Mouse (Mus musculus) T-helper 17 cell (primary cell): ENCODE measurements around the gene Hpcal1.

Experiments used
- in situ Hi-C, 2 experiments: fragments of 300-600 bp; cut with MboI, MseI; formaldehyde crosslinking; loops; 1 replicate in 1 of 2; 2 replicates in 1 of 2; pipeline ENCODE4 v1.15.1; 2025; ENCODE audit warnings: high pct_unique_total_duplicates in 2 of 2

The Hpcal1 gene

DNA sequence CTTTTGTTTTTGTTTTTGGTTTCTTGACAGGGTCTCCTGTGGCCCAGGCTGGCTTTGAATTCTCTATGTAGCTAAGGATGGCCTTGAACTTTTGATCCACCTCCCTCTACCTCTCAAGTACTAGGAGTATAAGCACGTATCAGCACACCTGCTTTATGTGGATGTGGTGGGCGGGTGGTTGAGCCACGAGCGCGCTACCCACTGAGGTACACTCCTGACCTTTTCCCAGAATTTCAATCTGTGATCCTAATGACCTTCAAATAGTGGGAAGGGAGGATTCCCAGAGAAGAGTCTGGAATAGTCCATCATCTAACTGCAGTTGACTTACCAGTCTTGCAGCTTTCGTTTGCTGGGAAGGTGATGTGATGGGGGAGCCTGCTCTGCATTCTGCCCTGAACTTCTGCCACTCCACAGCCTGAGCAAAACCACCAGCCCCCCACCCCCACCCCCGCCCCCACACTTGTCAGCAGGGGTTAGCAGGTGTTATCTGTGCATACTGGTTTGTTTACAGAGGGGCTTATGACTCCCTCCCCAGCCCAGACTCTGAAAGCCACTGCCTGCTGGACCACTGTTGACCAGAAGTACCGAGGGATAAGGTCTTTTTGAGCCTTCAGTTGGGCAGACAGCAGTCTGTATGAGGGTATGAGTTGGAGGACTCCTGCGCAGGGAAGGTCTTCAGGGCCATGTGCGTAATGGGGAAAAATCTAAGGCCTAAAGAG, 46.4 kb downstream of the Hpcal1 start:
- in situ Hi-C loops: loop anchor here in 1 of 2 experiments (5.0 kb wide), 1 partner anchor 45 kb away; the partner anchor contains the start of gene Hpcal1

- in situ Hi-C loops: loop anchor here in 1 of 2 experiments (5.0 kb wide), 1 partner anchor 46 kb away; the partner anchor contains the start of gene Hpcal1
Measured at GRCm38 (mm10) chr12:17737808-17738207, 47.2 kb downstream of the Hpcal1 start.

- in situ Hi-C loops: loop anchor here in 1 of 2 experiments (5.0 kb wide), 1 partner anchor 46 kb away; the partner anchor contains the start of gene Hpcal1
Measured at GRCm38 (mm10) chr12:17738473-17738872, 47.8 kb downstream of the Hpcal1 start.

- in situ Hi-C loops: loop anchor here (5.0 kb wide), 2 partner anchors 37 to 48 kb away; partner anchors contain the start of gene Hpcal1 (in 1 of the 2)
Measured at GRCm38 (mm10) chr12:17740226-17740625, 49.6 kb downstream of the Hpcal1 start.

DNA sequence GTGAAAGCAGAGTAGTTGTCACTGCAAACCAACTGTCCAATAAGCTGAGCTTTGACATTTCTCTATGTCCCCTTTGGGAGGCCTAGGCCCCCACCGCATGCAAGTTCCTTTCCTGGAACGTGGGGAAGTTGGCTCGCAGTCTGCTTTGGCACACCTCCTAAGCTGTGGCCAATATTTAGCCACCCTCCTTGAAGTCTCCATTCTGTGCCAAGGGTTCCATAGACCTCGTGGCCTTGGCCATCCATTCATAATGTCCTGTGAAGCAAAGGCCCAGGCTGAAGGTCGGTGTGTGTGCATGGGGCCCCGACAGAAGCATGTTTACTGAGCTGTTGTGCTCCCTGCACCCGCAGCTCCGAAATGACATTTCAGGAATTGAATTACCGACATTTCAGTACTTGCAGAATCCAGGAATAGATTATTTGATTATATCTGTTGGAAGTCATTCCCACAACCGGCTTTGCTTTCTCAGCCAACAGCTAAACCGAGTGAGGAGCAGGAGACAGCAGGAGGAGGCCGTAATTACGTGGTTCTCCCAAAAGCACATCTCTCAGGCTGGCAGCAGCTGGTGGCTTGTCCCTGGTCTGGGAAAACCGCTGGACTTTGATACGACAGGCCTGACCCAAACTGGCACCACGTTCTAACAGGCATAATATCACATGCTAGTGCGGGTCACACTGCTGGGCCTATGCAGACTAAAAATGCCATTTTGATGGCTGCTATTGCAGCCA, 51.1 kb downstream of the Hpcal1 start:
- in situ Hi-C loops: loop anchor here (5.0 kb wide), 2 partner anchors 36 to 50 kb away; partner anchors contain the start of gene Hpcal1 (in 1 of the 2)

GRCm38 (mm10) chr12:17742571-17743321, 52.1 kb downstream of the Hpcal1 start:
- in situ Hi-C loops: loop anchor here (5.0 kb wide), 2 partner anchors 35 to 50 kb away; partner anchors contain the start of gene Hpcal1 (in 1 of the 2)

GRCm38 (mm10) chr12:17745431-17745830, 54.8 kb downstream of the Hpcal1 start:
- in situ Hi-C loops: no loop called here

- in situ Hi-C loops: no loop called here
Measured at GRCm38 (mm10) chr12:17746725-17747124, 56.1 kb downstream of the Hpcal1 start.

- in situ Hi-C loops: no loop called here
Measured at GRCm38 (mm10) chr12:17747191-17748154, 56.8 kb downstream of the Hpcal1 start.

GRCm38 (mm10) chr12:17748155-17748529, 57.5 kb downstream of the Hpcal1 start:
- in situ Hi-C loops: no loop called here

- in situ Hi-C loops: no loop called here
Measured at GRCm38 (mm10) chr12:17749784-17750183, 59.1 kb downstream of the Hpcal1 start.

DNA sequence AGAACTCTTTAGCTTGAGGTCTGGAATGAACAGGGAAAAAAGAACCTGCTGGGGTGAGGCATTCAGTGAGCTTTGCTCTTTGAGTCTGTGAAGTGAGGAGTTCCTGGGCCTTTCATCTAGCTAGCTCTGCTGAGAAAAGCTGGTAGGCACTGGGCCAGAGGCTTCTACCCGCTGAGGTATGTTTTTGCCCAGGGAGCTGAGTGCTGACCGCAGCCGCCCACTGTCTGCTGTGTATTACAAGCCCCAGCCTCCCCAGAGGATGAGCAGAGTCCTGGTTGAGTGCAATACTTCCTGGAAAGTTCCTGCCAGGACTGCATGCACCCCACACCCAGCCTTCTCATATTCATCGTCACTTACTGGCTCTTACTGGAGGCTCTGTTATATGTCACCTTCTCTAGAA, 59.8 kb downstream of the Hpcal1 start:
- in situ Hi-C loops: no loop called here

GRCm38 (mm10) chr12:17752828-17753227, 62.2 kb downstream of the Hpcal1 start:
- in situ Hi-C loops: no loop called here

DNA sequence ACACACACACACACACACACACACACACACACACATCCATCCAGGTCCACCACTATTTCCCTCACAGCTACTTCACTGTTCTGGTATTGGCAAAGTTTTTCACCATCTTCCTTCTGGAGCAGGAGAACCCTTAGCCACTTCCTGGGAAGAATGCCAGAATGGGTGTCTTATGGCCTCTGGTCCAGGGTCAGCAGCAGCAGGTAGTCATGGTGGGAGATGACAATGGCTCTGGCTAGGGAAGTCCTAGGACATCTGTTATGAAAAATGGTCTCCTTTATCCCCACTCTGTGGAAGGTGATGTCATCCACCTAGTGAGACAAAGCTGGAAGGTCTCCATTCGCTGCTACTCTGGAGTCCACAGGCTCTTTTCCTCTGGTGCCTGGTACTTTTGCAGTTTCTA, 64.1 kb downstream of the Hpcal1 start:
- in situ Hi-C loops: no loop called here

DNA sequence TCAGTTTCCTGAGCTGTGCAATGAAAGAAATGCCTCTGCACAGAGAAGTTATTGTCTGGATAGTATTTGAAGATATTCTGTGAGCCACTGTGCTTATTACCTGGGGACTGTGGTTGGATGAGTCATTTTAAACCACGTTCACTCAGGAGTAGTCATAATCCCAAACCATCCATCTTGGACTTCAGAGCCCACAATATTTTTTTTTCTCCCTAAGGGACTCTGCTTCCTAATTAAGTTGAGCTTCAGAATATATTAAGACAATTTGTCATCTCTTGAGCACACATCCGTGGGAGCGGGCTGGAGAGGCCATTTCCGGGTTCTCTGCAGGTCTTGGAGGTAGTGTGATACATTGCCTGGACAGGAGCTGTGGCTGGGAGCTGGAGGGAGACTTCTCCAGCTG, 66.2 kb downstream of the Hpcal1 start:
- in situ Hi-C loops: no loop called here

GRCm38 (mm10) chr12:17762286-17762933, 71.8 kb downstream of the Hpcal1 start:
- in situ Hi-C loops: no loop called here

DNA sequence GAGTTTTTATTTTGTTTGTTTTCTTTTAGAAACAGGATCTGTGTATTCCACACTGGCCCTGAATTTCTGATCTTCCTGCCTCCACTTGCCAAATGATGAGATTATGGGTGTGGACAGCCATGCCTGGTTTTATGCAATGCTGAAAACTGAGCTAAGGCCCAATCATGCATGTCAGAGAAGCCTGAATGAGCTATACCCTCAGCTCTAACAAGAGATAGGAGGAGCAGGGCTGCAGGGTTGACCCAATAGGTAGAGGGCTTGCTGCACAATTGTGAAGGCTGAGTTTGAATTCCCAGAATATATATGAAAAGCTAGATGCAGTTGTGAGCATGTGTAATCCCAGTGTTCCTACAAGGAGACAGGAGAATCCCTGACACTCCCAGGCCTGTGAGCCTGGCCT, 72.4 kb downstream of the Hpcal1 start:
- in situ Hi-C loops: no loop called here

GRCm38 (mm10) chr12:17764005-17764404, 73.3 kb downstream of the Hpcal1 start:
- in situ Hi-C loops: no loop called here

DNA sequence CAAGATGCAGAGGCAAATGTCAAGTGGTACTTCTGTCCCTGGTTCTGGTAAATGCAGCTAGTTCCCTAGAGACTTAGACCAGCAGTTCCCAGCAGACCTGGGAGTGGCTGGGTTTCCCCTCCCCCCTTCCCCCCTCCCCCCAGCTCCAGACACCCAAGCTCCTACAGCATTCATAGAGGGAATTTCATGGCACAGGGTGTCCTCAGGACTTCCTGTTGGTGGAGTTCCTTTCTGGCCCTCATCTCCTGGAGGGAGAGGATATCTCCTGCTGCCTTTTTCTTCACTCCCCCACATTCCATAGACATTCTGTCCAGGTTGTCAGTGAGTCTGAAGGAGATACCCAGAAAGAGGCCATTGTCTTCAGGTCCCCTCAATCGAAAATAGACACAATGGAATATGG, 76.9 kb downstream of the Hpcal1 start:
- in situ Hi-C loops: loop anchor here in 1 of 2 experiments (5.0 kb wide), 1 partner anchor 90 kb away; no protein-coding TSS in a partner anchor
